Mouse (Mus musculus): ENCODE measurements around the gene Tshz2. TPM values are rescaled to one million over a fixed set of nuclear protein-coding genes. Genes with fewer than 3 reads are reported as not detected.

Gene Tshz2
- polyA plus RNA-seq (2014; fragmentation: Illumina TruSeq; extraction: RNeasy Lipid Tissue Mini Kit (QIAGEN cat#74804)), result 47.3 TPM

DNA sequence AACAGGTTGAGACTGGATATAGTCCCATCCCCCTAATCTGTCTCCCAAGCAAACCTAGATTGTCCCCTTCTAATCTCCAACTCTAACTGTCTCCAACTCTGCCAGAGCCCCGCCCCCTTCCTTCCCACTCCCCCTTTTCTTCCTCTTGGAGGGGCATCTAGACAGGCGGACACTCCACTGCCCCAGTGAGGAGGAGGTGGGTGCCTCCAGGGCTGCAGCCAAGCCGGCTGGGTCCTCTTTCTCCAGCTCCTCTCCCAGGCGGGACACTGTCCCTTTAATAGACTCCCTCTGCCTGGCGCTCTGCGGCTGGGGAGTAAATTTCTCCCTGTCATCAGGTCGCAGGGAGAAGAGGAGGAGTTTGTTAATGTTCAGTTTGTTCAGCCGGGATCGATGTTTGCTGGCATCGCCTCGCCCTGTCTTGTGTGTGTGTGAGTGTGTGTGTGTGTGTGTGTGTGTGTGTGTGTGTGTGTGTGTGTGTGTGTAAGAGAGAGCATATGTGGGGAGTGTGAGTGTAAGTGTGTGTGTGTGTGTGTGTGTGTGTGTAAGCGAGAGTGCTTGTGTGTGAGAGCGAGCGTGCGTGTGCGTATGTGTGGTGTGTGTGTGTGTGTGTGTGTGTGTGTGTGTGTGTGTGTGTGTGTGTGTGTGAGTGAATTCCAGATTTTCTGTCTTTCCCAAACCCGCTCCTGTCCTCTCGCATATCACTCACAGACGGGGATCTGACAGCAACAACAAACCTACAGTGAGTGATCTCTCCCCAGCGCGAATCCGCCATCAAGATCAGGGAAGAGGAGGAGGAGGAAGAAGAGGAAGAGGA, at the start of gene Tshz2:
Gene Tshz2 (plus strand): TSS at position 676 of the 814 bp plus-strand sequence.

DNA sequence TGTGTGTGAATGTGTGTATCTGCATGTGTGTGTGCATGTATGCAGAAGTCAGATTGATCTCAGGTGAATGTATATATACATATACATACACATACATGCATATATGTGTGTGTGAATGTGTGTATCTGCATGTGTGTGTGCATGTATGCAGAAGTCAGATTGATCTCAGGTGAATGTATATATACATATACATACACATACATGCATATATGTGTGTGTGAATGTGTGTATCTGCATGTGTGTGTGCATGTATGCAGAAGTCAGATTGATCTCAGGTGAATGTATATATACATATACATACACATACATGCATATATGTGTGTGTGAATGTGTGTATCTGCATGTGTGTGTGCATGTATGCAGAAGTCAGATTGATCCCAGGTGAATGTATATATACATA, 45.2 kb upstream of the Tshz2 start, which contains the start of gene Gm11011:
Gene Gm11011 (minus strand): TSS at position 101 of the 400 bp plus-strand sequence.

Other genes with a start within 250 kb of the Tshz2 start
- not detected for gene Gm11011, start 45.3 kb upstream of the Tshz2 start, polyA plus RNA-seq (2014; fragmentation: Illumina TruSeq; extraction: RNeasy Lipid Tissue Mini Kit (QIAGEN cat#74804))